Mouse (Mus musculus) bone marrow macrophage, adult 2 months (primary cell): ENCODE data around the gene Gpr137c. TPM values are rescaled to one million over a fixed set of nuclear protein-coding genes. Genes with fewer than 3 reads are reported as not detected.

Experiments used
- H3K27ac ChIP-seq: 2 replicates; pipeline ENCODE4 v1.5.1; 2012; ENCODE audit warnings: low read depth, low read length; ENCODE audit not compliant: insufficient read depth
- H3K4me1 ChIP-seq: 2 replicates; pipeline ENCODE4 v1.6.1; 2012; ENCODE audit warnings: low read length; ENCODE audit not compliant: control insufficient read depth, insufficient read depth
- H3K4me3 ChIP-seq: 2 replicates; pipeline ENCODE4 v1.5.1; 2012; ENCODE audit warnings: mild to moderate bottlenecking, low read length, moderate library complexity; ENCODE audit not compliant: insufficient read depth
- CTCF ChIP-seq: IDR thresholded peaks from 2 replicates; pipeline ENCODE4 v1.5.1; 2012; ENCODE audit warnings: low read depth, mild to moderate bottlenecking, low read length, moderate library complexity
- POLR2A ChIP-seq: IDR thresholded peaks from 2 replicates; pipeline ENCODE4 v1.6.1; 2012; ENCODE audit warnings: mild to moderate bottlenecking, low read depth, low read length, borderline replicate concordance
- polyA plus RNA-seq: library from polyadenylated mRNA; stranded (reverse); fragments of >200 nt; gene quantifications from 2 replicates; pipeline ENCODE4 v1.2.4, GENCODE M21; 2012; ENCODE audit not compliant: missing spikeins, insufficient read depth, insufficient read length

The Gpr137c gene
- polyA plus RNA-seq, 1 experiment = 1.9 TPM

DNA sequence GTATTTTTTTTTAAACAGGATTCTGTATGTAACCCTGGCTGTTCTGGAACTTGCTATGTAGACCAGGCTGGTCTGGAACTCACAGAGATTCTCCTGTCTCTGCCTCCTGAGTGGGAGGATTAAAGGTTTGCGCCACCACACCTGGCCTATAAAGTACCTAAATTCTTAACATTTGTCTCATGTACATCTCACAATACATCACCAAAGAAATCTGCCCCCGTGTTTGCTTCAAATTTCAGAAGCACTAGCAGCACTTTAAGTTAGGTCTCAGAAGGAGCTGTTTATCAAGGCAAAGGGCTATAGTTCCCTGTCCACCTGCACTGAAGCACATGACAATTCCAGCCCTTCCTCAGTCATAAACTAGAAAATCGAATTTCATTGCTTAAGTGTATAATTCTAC, 62.5 kb downstream of the Gpr137c start:
- Histone ChIP-seq H3K4me1 (no peaks in the 10 kb centered on the region), H3K4me3 (no peak overlapping the region), H3K27ac (no peak overlapping the region)
- TF ChIP-seq CTCF = no peak
- TF ChIP-seq POLR2A = no peak

DNA sequence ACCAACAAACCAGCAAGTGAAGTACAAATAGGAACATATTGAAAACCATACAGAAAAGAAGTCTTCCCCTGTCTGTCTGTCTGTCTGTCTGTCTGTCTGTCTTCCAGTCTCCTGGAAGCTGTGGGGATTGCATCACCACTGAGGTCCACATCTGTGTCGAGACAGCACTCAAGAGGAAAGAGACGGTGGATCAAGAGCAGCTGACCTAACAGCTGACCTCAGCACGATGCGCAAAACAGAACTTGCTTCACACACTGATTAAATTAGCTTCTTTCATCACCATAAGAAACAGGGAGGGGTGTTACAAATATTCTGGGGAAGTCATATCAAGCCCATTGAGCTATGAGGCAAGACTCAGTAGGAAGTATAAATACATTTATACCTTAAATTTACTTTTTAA, 72.1 kb downstream of the Gpr137c start:
- no peak overlapping the region for H3K27ac ChIP-seq
- H3K4me1 ChIP-seq = peaks cover 6% of the 10 kb centered on the region
- H3K4me3 ChIP-seq = no peak overlapping the region
- TF ChIP-seq CTCF = no peak
- TF ChIP-seq POLR2A = no peak

DNA sequence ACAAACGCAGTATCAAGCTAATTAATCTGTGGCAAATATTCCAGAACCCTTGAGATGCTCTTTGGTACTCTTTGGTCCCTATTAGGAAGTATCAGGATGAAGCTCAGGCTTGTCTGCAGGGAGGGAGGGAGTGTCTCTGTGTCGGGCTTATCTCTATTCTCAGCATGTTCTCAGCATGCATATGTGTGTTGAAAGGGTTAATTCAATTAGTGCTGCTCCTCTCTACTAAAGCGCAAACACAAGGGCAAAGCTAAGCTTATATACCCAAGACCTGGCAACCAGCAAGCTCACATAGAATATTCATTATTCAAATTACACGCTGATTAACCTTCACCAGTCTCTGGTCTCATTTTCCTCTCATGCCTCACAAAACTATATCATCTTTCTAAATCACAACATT, 84.4 kb downstream of the Gpr137c start:
- H3K4me3 ChIP-seq = no peak overlapping the region
- no peak for TF ChIP-seq CTCF
- no peak for TF ChIP-seq POLR2A
- H3K4me1 ChIP-seq = peaks cover 10% of the 10 kb centered on the region
- no peak overlapping the region for H3K27ac ChIP-seq

DNA sequence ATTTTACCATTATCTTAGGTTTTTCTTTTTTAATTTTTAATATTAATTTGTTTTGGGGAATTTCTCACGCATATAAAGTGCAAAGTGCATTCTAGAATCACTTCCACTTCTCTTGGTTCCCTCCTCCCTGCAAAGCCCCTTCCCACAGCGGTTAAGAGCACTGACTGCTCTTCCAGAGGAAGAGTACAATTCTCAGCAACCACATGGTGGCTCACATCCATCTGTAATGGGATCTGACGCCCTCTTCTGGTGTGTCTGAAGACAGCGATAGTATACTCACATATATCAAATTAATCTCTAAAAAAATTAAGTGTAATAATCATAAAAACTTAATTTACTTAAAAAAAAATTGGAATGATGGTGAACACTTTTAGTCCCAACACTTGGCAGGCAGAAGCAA, 84.9 kb downstream of the Gpr137c start:
- H3K4me3 ChIP-seq = no peak overlapping the region
- TF ChIP-seq CTCF = no peak
- no peak for TF ChIP-seq POLR2A
- no peak overlapping the region for H3K27ac ChIP-seq
- peaks cover 14% of the 10 kb centered on the region for H3K4me1 ChIP-seq

- Histone ChIP-seq H3K4me1 (peaks cover 19% of the 10 kb centered on the region), H3K27ac (no peak overlapping the region), H3K4me3 (no peak overlapping the region)
- TF ChIP-seq CTCF = no peak
- no peak for TF ChIP-seq POLR2A
These were observed 86.3 kb downstream of the Gpr137c start for GRCm38 (mm10) chr14:45305852-45306251.

GRCm38 (mm10) chr14:45307630-45308328, 88.3 kb downstream of the Gpr137c start:
- TF ChIP-seq CTCF (no peak), POLR2A (no peak)
- peak overlapping the region; percentile 61 for H3K4me3 ChIP-seq
- H3K4me1 ChIP-seq = peaks cover 22% of the 10 kb centered on the region
- peak overlapping the region; percentile 86 for H3K27ac ChIP-seq

GRCm38 (mm10) chr14:45309646-45310045, 90.1 kb downstream of the Gpr137c start:
- H3K27ac ChIP-seq = no peak overlapping the region
- H3K4me1 ChIP-seq = peaks cover 35% of the 10 kb centered on the region
- no peak for TF ChIP-seq CTCF
- TF ChIP-seq POLR2A = no peak
- H3K4me3 ChIP-seq = no peak overlapping the region

- Histone ChIP-seq H3K4me1 (peaks cover 35% of the 10 kb centered on the region), H3K4me3 (no peak overlapping the region), H3K27ac (no peak overlapping the region)
- TF ChIP-seq POLR2A = no peak
- no peak for TF ChIP-seq CTCF
These were observed 90.6 kb downstream of the Gpr137c start for GRCm38 (mm10) chr14:45310101-45310500.

GRCm38 (mm10) chr14:45316927-45317326, 97.4 kb downstream of the Gpr137c start:
- Histone ChIP-seq H3K4me1 (peaks cover 44% of the 10 kb centered on the region), H3K27ac (no peak overlapping the region), H3K4me3 (peak overlapping the region; percentile 96)
- TF ChIP-seq CTCF (no peak), POLR2A (no peak)

- H3K4me3 ChIP-seq = peak overlapping the region; percentile 96
- H3K27ac ChIP-seq = peak overlapping the region; percentile 19; the same call in 1 of the 2 replicates
- TF ChIP-seq CTCF = no peak
- no peak for TF ChIP-seq POLR2A
- H3K4me1 ChIP-seq = peaks cover 51% of the 10 kb centered on the region
These were observed 98.4 kb downstream of the Gpr137c start for GRCm38 (mm10) chr14:45317921-45318411.
